Mouse (Mus musculus) kidney, embryonic 15.5 days (tissue): Measurements from ENCODE around the gene Cyth4. TPM values are rescaled to one million over a fixed set of nuclear protein-coding genes. Genes with fewer than 3 reads are reported as not detected.
A peak's percentile ranks its signal among the peaks of the same experiment; 100 is the strongest.

Source experiments
- ATAC-seq: fragments of 200-750 bp; cut with Nextera tagmentation; replicated peaks from 2 replicates; pipeline ENCODE4 v1.8.0; 2017; ENCODE audit warnings: moderate TSS enrichment; ENCODE audit not compliant: low FRiP score
- H3K27ac ChIP-seq: fragments of 300-500 bp; sonication (generic); 2 replicates; pipeline ENCODE4 v1.5.1; 2015; ENCODE audit warnings: mild to moderate bottlenecking, inconsistent platforms
- H3K27me3 ChIP-seq: fragments of 300-500 bp; sonication (generic); 2 replicates; pipeline ENCODE4 v1.6.1; 2015; ENCODE audit warnings: inconsistent platforms
- H3K36me3 ChIP-seq: fragments of 300-500 bp; sonication (generic); 2 replicates; pipeline ENCODE4 v1.6.1; 2015; ENCODE audit warnings: inconsistent platforms
- H3K4me1 ChIP-seq: fragments of 300-500 bp; sonication (generic); 2 replicates; pipeline ENCODE4 v1.6.1; 2015; ENCODE audit warnings: inconsistent platforms
- H3K4me2 ChIP-seq: fragments of 300-500 bp; sonication (generic); 2 replicates; pipeline ENCODE4 v1.6.1; 2015; ENCODE audit warnings: moderate library complexity, mild to moderate bottlenecking, inconsistent platforms
- H3K4me3 ChIP-seq: fragments of 300-500 bp; sonication (generic); replicated peaks from 2 replicates; pipeline ENCODE4 v1.5.1; 2015; ENCODE audit warnings: mild to moderate bottlenecking, inconsistent platforms
- H3K9ac ChIP-seq: fragments of 300-500 bp; sonication (generic); 2 replicates; pipeline ENCODE4 v1.6.1; 2015; ENCODE audit warnings: mild to moderate bottlenecking, inconsistent platforms
- H3K9me3 ChIP-seq: fragments of 300-500 bp; sonication (generic); replicated peaks from 2 replicates; pipeline ENCODE4 v1.6.1; 2016; ENCODE audit warnings: inconsistent platforms
- WGBS: fragments of 180-500 bp; shearing (Covaris S2); methylation state at CpG from one replicate; pipeline ENCODE4 v1.1.7; 2015; ENCODE audit warnings: mixed read lengths; 5-methylcytosine and 5-hydroxymethylcytosine counted together
- polyA plus RNA-seq: library from polyadenylated mRNA; unstranded; fragments of >200 nt; fragmentation: Nextera tagmentation; extraction: Ambion mirVana; gene quantifications from 2 replicates; pipeline ENCODE4 v1.2.1, GENCODE M21; 2015

The Cyth4 gene
- 7.1 and 8.1 TPM in 2 replicates for polyA plus RNA-seq

GRCm38 (mm10) chr15:78596914-78597313 is at the start of gene Cyth4:
Gene Cyth4, plus strand, starts transcription at chr15:78597047.
- H3K36me3 ChIP-seq = no peaks in the 10 kb centered on the region
- H3K4me3 ChIP-seq = no peak within 1 kb of the TSS
- no peak within 1 kb of the TSS for H3K9ac ChIP-seq
- no peaks in the 10 kb centered on the region for H3K4me1 ChIP-seq
- no peaks in the 10 kb centered on the region for H3K27me3 ChIP-seq
- H3K4me2 ChIP-seq = peak within 1 kb of the TSS; percentile 5; the same call in 1 of the 2 replicates
- peak within 1 kb of the TSS; percentile 7; the same call in 1 of the 2 replicates for H3K27ac ChIP-seq
- ATAC-seq = peak; percentile 41; the same call in 1 of the 2 replicates
- 84% methylated on average over 7 of the region's 7 CpGs for WGBS
- H3K9me3 ChIP-seq = no peaks in the 10 kb centered on the region

- no peaks in the 10 kb centered on the region for H3K36me3 ChIP-seq
- 39% methylated on average over 5 of the region's 5 CpGs for WGBS
- H3K27ac ChIP-seq = no peak overlapping the region
- no peak overlapping the region for H3K4me3 ChIP-seq
- peaks cover 33% of the 10 kb centered on the region for H3K4me1 ChIP-seq
- no peak for ATAC-seq
- no peak overlapping the region for H3K9ac ChIP-seq
- H3K9me3 ChIP-seq = peaks cover 11% of the 10 kb centered on the region
- H3K27me3 ChIP-seq = peaks cover 6% of the 10 kb centered on the region; the same call in 1 of the 2 replicates
- no peak overlapping the region for H3K4me2 ChIP-seq
These were observed 49.2 kb upstream of the Cyth4 start for GRCm38 (mm10) chr15:78547415-78548335.

- H3K4me3 ChIP-seq = no peak overlapping the region
- WGBS = 29% methylated on average over 3 of the region's 3 CpGs
- H3K27ac ChIP-seq = no peak overlapping the region
- peaks cover 6% of the 10 kb centered on the region; the same call in 1 of the 2 replicates for H3K27me3 ChIP-seq
- no peak for ATAC-seq
- peaks cover 28% of the 10 kb centered on the region for H3K4me1 ChIP-seq
- no peaks in the 10 kb centered on the region for H3K36me3 ChIP-seq
- H3K4me2 ChIP-seq = no peak overlapping the region
- no peak overlapping the region for H3K9ac ChIP-seq
- peaks cover 11% of the 10 kb centered on the region for H3K9me3 ChIP-seq
These were observed 48.5 kb upstream of the Cyth4 start for GRCm38 (mm10) chr15:78548336-78548665.

- ATAC-seq = no peak
- no peak overlapping the region for H3K27ac ChIP-seq
- WGBS = 54% methylated on average over 8 of the region's 8 CpGs
- peaks cover 6% of the 10 kb centered on the region; the same call in 1 of the 2 replicates for H3K27me3 ChIP-seq
- no peak overlapping the region for H3K4me3 ChIP-seq
- no peak overlapping the region for H3K4me2 ChIP-seq
- no peaks in the 10 kb centered on the region for H3K36me3 ChIP-seq
- peaks cover 11% of the 10 kb centered on the region for H3K9me3 ChIP-seq
- H3K4me1 ChIP-seq = peaks cover 28% of the 10 kb centered on the region
- H3K9ac ChIP-seq = no peak overlapping the region
These were observed 48.1 kb upstream of the Cyth4 start for GRCm38 (mm10) chr15:78548711-78549110.

- H3K4me2 ChIP-seq = no peak overlapping the region
- 66% methylated on average over 4 of the region's 4 CpGs for whole genome bisulfite sequencing
- ATAC-seq = 0 out of 2 replicates have a peak, but pooled peaks have one; percentile 19
- no peak overlapping the region for H3K9ac ChIP-seq
- H3K27ac ChIP-seq = no peak overlapping the region
- H3K9me3 ChIP-seq = peaks cover 11% of the 10 kb centered on the region
- peaks cover 6% of the 10 kb centered on the region; the same call in 1 of the 2 replicates for H3K27me3 ChIP-seq
- H3K36me3 ChIP-seq = no peaks in the 10 kb centered on the region
- peaks cover 25% of the 10 kb centered on the region for H3K4me1 ChIP-seq
- H3K4me3 ChIP-seq = no peak overlapping the region
These were observed 47.6 kb upstream of the Cyth4 start for GRCm38 (mm10) chr15:78549189-78549734.

GRCm38 (mm10) chr15:78554545-78555313 is 42.1 kb upstream of the Cyth4 start:
- Histone ChIP-seq H3K9me3 (peaks cover 11% of the 10 kb centered on the region), H3K9ac (no peak overlapping the region), H3K4me1 (peaks cover 14% of the 10 kb centered on the region; the same call in 1 of the 2 replicates), H3K4me2 (peak overlapping the region; percentile 40), H3K27me3 (no peaks in the 10 kb centered on the region), H3K4me3 (peak overlapping the region; percentile 19), H3K27ac (no peak overlapping the region), H3K36me3 (no peaks in the 10 kb centered on the region)
- ATAC-seq = no peak
- WGBS = 58% methylated on average over 25 of the region's 25 CpGs

- H3K9me3 ChIP-seq = no peaks in the 10 kb centered on the region; the same call in 1 of the 2 replicates
- WGBS = 66% methylated on average over 10 of the region's 10 CpGs
- H3K27ac ChIP-seq = no peak overlapping the region
- ATAC-seq = no peak
- no peak overlapping the region for H3K4me2 ChIP-seq
- no peak overlapping the region for H3K4me3 ChIP-seq
- no peaks in the 10 kb centered on the region for H3K27me3 ChIP-seq
- H3K4me1 ChIP-seq = peaks cover 19% of the 10 kb centered on the region; the same call in 1 of the 2 replicates
- no peak overlapping the region for H3K9ac ChIP-seq
- H3K36me3 ChIP-seq = no peaks in the 10 kb centered on the region
These were observed 38.9 kb upstream of the Cyth4 start for GRCm38 (mm10) chr15:78557693-78558535.

GRCm38 (mm10) chr15:78559141-78559979 is 37.5 kb upstream of the Cyth4 start:
- Histone ChIP-seq H3K36me3 (no peaks in the 10 kb centered on the region), H3K4me2 (no peak overlapping the region), H3K27me3 (no peaks in the 10 kb centered on the region), H3K9ac (no peak overlapping the region), H3K9me3 (no peaks in the 10 kb centered on the region), H3K27ac (no peak overlapping the region), H3K4me3 (no peak overlapping the region), H3K4me1 (peaks cover 19% of the 10 kb centered on the region; the same call in 1 of the 2 replicates)
- ATAC-seq = no peak
- WGBS = 57% methylated on average over 11 of the region's 11 CpGs

GRCm38 (mm10) chr15:78563344-78563743 is 33.5 kb upstream of the Cyth4 start:
- no peak overlapping the region for H3K27ac ChIP-seq
- no peak overlapping the region for H3K9ac ChIP-seq
- no peak overlapping the region for H3K4me2 ChIP-seq
- no peaks in the 10 kb centered on the region for H3K27me3 ChIP-seq
- H3K4me1 ChIP-seq = peaks cover 12% of the 10 kb centered on the region; the same call in 1 of the 2 replicates
- no peak overlapping the region for H3K4me3 ChIP-seq
- 97% methylated on average over 3 of the region's 3 CpGs for WGBS
- no peak for ATAC-seq
- H3K9me3 ChIP-seq = no peaks in the 10 kb centered on the region
- H3K36me3 ChIP-seq = no peaks in the 10 kb centered on the region

- no peak overlapping the region for H3K4me3 ChIP-seq
- H3K4me1 ChIP-seq = peaks cover 9% of the 10 kb centered on the region; the same call in 1 of the 2 replicates
- no peak for ATAC-seq
- no peaks in the 10 kb centered on the region for H3K27me3 ChIP-seq
- H3K27ac ChIP-seq = no peak overlapping the region
- H3K36me3 ChIP-seq = no peaks in the 10 kb centered on the region
- no peak overlapping the region for H3K9ac ChIP-seq
- 72% methylated on average over 5 of the region's 5 CpGs for WGBS
- no peak overlapping the region for H3K4me2 ChIP-seq
- H3K9me3 ChIP-seq = no peaks in the 10 kb centered on the region
These were observed 32.9 kb upstream of the Cyth4 start for GRCm38 (mm10) chr15:78563937-78564336.
